Mouse (Mus musculus): ENCODE measurements around the gene Irs2. TPM values are rescaled to one million over a fixed set of nuclear protein-coding genes. Genes with fewer than 3 reads are reported as not detected.

The Irs2 gene
- polyA plus RNA-seq, 1 experiment = not detected

DNA sequence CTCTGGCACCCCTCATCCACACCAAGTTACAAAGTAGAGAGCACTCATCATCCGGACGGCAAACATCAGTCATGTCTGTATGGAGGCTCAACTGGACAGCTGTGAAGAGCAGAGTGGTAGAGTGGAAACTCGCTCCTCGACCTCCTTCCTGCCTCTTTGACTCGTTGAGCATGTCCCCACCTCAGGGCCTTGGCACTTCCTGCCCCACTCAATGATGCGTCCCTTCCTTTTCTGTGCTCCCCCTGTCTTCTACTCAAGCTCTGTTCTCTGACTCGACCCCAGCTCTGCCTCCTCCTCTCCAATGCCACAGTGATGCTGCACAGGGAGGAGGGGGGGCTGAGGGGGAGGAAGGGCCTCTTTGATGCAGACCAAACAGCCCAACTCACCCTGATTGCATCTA is 28.3 kb downstream of the Irs2 start:
- TF ChIP-seq POLR2A (IDR thresholded peaks at IDR 0.05; ENCODE audit: insufficient read depth, low read depth, low read length) = no peak
- Histone ChIP-seq H3K4me1 (ENCODE audit: control insufficient read depth, insufficient read depth, low read length) (peaks cover 21% of the 10 kb centered on the region), H3K4me3 (ENCODE audit: insufficient read depth, low read depth, low read length) (no peak overlapping the region), H3K27ac (ENCODE audit: insufficient read depth, low read depth, low read length) (no peak overlapping the region)
- 78% methylated on average over 7 of the region's 7 CpGs for WGBS

DNA sequence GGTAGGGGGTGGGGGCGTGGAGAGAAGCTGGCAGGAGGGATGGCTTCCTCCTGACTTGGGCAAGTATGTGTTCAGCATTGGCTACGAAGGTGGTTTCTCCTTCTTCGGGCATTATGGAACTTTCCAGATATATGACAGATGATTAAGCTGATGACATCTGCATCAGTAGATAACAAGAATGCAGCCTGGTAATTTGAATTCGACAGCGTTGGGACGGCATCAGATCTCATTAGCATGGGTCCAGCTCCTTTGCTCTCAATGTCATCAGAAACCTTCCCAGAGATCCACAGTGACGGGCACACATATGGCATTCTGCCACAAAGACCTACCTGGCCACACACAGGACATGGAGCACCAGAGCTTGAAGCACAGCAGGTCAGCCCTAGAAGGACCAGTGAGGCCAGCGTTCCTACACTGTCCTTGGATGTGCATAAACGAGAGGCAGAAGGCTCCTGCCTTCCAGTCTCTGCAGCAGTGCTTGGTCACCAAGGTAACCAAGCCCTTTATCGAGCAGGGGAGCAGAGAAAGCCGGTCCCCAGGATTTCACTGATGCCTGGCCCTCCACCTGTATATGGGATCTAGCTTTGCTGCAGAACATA is 29.0 kb downstream of the Irs2 start:
- Histone ChIP-seq H3K27ac (ENCODE audit: insufficient read depth, low read depth, low read length) (no peak overlapping the region), H3K4me3 (ENCODE audit: insufficient read depth, low read depth, low read length) (no peak overlapping the region), H3K4me1 (ENCODE audit: control insufficient read depth, insufficient read depth, low read length) (peaks cover 21% of the 10 kb centered on the region)
- TF ChIP-seq POLR2A (IDR thresholded peaks at IDR 0.05; ENCODE audit: insufficient read depth, low read depth, low read length) = no peak
- no peak for TF ChIP-seq CTCF (IDR thresholded peaks at IDR 0.05; ENCODE audit: insufficient read depth, low read depth, low read length)
- WGBS = 57% methylated on average over 11 of the region's 11 CpGs

DNA sequence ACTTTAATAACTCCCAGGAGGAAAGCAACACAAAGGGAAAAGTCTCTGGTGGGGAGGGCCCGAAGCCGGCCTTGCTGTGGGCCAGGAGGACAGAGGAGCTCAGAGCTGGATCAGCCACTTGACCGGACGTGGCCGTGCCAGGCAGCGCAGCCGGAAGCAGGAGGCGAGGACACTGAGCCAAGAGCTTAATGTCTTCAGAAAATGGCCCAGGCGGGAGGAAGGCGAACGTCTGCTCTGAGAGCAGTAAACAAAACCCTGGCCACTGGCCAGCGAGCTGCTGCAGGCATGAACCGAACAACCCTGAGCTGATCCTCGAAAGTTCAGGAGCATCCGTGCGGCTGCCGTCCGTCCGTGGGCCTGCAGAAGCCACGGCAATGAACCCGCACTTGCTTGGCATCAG is 29.9 kb downstream of the Irs2 start:
- Histone ChIP-seq H3K27ac (ENCODE audit: insufficient read depth, low read depth, low read length) (no peak overlapping the region), H3K4me3 (ENCODE audit: insufficient read depth, low read depth, low read length) (no peak overlapping the region), H3K4me1 (ENCODE audit: control insufficient read depth, insufficient read depth, low read length) (peaks cover 21% of the 10 kb centered on the region)
- TF ChIP-seq POLR2A (IDR thresholded peaks at IDR 0.05; ENCODE audit: insufficient read depth, low read depth, low read length) (no peak), CTCF (IDR thresholded peaks at IDR 0.05; ENCODE audit: insufficient read depth, low read depth, low read length) (no peak)
- WGBS = 53% methylated on average over 21 of the region's 21 CpGs

DNA sequence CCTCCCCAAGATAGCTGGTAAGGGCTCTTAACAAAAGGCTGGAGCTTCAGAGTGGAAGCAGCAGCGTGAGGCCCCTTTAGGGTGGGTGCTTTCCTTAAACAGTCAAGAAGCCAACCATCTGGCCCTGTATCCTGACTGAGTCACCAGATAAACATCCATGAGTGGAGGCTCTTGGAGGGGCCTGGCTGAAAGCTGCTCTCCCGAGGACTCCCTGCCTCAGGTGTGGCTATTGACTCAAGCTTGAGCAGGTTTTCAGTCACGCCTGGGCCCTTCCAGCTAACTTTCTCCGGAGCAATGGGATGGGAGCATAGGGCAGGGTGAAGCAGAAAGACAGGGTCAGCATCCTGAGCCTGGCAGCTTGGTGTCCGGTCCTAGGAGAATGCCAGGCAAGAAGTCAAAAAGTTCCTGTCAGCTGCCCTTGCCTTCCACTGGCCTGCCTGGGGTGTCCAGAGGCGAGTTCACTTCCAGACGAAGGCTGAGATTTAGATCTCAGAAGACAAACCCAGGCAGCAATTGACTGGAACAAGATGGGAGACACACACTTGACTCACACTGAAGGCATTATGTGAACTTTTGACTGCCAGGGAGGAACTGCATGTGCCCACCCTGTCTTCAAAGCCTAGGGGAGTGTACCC is 30.4 kb downstream of the Irs2 start:
- TF ChIP-seq CTCF (IDR thresholded peaks at IDR 0.05; ENCODE audit: insufficient read depth, low read depth, low read length) (no peak), POLR2A (IDR thresholded peaks at IDR 0.05; ENCODE audit: insufficient read depth, low read depth, low read length) (no peak)
- peaks cover 21% of the 10 kb centered on the region for H3K4me1 ChIP-seq (ENCODE audit: control insufficient read depth, insufficient read depth, low read length)
- WGBS = 85% methylated on average over 7 of the region's 7 CpGs
- no peak overlapping the region for H3K4me3 ChIP-seq (ENCODE audit: insufficient read depth, low read depth, low read length)
- no peak overlapping the region for H3K27ac ChIP-seq (ENCODE audit: insufficient read depth, low read depth, low read length)

DNA sequence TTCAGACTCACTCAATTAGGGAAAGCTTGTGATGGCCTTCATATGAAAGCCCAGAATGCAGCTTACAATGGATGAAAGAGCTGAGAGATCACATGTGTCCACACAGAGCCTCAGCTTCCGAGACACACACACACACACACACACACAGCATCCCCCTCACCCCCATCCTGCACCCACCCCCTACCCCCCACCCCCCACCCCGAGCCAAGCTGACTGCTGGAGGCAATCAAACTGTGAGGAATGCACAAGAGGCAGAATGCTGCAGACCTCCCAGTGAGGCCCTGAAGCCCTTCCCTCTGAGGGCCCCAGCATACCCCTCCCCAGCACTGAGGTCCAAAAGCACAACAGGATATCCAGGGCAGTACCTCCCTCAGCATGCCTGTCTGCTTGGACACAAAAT is 33.6 kb downstream of the Irs2 start:
- TF ChIP-seq CTCF (IDR thresholded peaks at IDR 0.05; ENCODE audit: insufficient read depth, low read depth, low read length) (no peak), POLR2A (IDR thresholded peaks at IDR 0.05; ENCODE audit: insufficient read depth, low read depth, low read length) (no peak)
- H3K4me1 ChIP-seq (ENCODE audit: control insufficient read depth, insufficient read depth, low read length) = peaks cover 16% of the 10 kb centered on the region
- no peak overlapping the region for H3K27ac ChIP-seq (ENCODE audit: insufficient read depth, low read depth, low read length)
- 65% methylated on average over 2 of the region's 2 CpGs for WGBS
- H3K4me3 ChIP-seq (ENCODE audit: insufficient read depth, low read depth, low read length) = no peak overlapping the region

DNA sequence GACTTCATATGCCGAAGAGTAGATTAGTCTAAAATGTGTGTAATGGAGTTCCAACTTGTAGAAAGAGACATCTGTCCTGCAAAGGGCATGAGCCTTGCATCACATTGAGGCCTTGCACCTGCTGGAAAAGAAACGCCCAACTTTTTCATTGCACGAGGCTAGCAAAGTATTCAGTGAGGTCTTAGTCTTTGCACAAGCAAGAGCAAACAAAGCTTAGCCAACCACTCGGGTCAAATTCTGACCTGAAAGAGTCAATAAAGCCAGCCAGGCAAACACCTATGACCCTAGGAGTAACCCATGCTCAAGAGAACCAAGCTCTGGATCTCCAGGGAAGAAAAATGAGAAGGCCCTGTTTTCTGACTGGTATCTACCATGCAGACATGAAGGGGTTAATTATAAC is 34.1 kb downstream of the Irs2 start:
- TF ChIP-seq CTCF (IDR thresholded peaks at IDR 0.05; ENCODE audit: insufficient read depth, low read depth, low read length) (no peak), POLR2A (IDR thresholded peaks at IDR 0.05; ENCODE audit: insufficient read depth, low read depth, low read length) (no peak)
- Histone ChIP-seq H3K27ac (ENCODE audit: insufficient read depth, low read depth, low read length) (no peak overlapping the region), H3K4me1 (ENCODE audit: control insufficient read depth, insufficient read depth, low read length) (peaks cover 12% of the 10 kb centered on the region), H3K4me3 (ENCODE audit: insufficient read depth, low read depth, low read length) (no peak overlapping the region)
- WGBS = 94% methylated on average over 4 of the region's 4 CpGs

DNA sequence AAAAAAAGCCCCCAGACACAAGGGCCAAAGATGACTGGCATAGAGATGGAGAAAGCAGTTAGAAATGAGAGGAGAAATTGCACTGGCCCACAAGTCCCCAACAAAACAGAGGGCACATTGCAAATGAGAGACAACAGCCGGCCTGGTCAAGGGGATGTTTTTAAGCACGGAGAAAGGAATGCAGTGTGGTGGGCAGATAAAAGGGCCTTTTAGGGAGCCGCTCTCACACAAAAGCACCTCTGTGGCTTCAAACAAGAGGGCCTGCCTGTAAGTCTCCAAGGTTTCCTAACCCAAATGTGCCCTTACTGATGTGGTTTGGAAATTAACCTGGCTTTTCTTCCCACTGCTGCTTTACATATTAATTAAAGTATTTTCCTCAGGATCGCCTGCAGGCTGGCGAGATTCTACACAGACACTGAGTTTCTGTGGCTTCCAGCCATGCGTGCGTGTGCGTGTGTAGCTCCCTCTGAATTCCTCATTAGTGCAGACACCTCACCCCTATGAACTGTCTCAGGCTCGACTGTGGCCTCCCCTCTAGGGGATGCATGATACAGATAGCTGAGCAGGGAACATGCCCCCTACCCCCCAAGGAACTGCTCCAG is 35.3 kb downstream of the Irs2 start:
- TF ChIP-seq POLR2A (IDR thresholded peaks at IDR 0.05; ENCODE audit: insufficient read depth, low read depth, low read length) (no peak), CTCF (IDR thresholded peaks at IDR 0.05; ENCODE audit: insufficient read depth, low read depth, low read length) (no peak)
- Histone ChIP-seq H3K27ac (ENCODE audit: insufficient read depth, low read depth, low read length) (no peak overlapping the region), H3K4me1 (ENCODE audit: control insufficient read depth, insufficient read depth, low read length) (peaks cover 4% of the 10 kb centered on the region), H3K4me3 (ENCODE audit: insufficient read depth, low read depth, low read length) (no peak overlapping the region)
- WGBS = 70% methylated on average over 9 of the region's 9 CpGs

DNA sequence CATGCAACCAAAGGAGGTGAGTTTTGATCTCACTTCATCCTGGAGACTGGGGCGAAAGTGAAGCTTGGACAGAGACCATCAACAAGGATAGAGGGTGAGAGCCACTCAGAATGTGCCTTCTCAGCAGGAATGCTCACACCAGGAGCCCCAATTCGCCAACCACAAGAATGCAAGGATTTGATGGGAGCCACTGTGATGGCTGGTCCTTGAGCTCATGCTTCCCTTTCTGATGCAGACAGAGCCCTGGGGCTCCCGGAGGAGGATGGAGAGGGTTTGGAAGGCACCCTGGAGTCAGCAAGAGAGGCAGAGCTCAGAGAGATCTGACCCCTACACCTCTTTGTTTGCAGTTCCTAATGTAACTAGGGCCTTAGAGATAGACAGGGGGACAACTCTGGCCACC is 36.3 kb downstream of the Irs2 start:
- Histone ChIP-seq H3K4me3 (ENCODE audit: insufficient read depth, low read depth, low read length) (no peak overlapping the region), H3K4me1 (ENCODE audit: control insufficient read depth, insufficient read depth, low read length) (no peaks in the 10 kb centered on the region), H3K27ac (ENCODE audit: insufficient read depth, low read depth, low read length) (no peak overlapping the region)
- 94% methylated on average over 3 of the region's 3 CpGs for WGBS
- TF ChIP-seq CTCF (IDR thresholded peaks at IDR 0.05; ENCODE audit: insufficient read depth, low read depth, low read length) (no peak), POLR2A (IDR thresholded peaks at IDR 0.05; ENCODE audit: insufficient read depth, low read depth, low read length) (no peak)

DNA sequence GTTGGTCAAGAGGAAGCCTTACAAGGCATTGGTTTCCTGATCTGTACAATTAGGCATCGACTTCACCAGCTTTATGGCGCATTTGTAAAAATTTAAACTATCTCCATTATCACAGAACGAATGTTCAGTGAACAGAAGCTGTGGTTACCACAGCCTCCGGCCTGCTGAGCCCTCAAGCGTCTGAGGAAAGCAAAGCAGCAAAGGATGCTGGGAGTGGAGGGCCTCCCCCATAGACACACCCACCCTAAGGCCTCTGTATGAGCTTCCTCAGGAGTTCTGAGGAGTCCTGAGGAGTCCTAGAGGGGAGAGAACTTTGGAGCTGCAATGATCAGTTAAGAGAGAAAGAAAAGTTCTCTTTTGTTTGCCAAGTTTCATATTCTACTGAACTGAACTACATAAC is 36.7 kb downstream of the Irs2 start:
- H3K4me3 ChIP-seq (ENCODE audit: insufficient read depth, low read depth, low read length) = no peak overlapping the region
- no peak overlapping the region for H3K27ac ChIP-seq (ENCODE audit: insufficient read depth, low read depth, low read length)
- no peak for TF ChIP-seq POLR2A (IDR thresholded peaks at IDR 0.05; ENCODE audit: insufficient read depth, low read depth, low read length)
- no peak for TF ChIP-seq CTCF (IDR thresholded peaks at IDR 0.05; ENCODE audit: insufficient read depth, low read depth, low read length)
- WGBS = 85% methylated on average over 5 of the region's 5 CpGs
- H3K4me1 ChIP-seq (ENCODE audit: control insufficient read depth, insufficient read depth, low read length) = 0 out of 2 replicates have a peak, but pooled peaks cover 2% of the 10 kb centered on the region
